Mouse (Mus musculus) ES-Bruce4 (cell line): ENCODE measurements around the gene Tmem262.

Experiments used
- CTCF ChIP-seq: IDR thresholded peaks from one replicate; pipeline ENCODE4 v1.8.1; 2011; ENCODE audit warnings: low read depth, low read length
- EP300 ChIP-seq: IDR thresholded peaks from 2 replicates; pipeline ENCODE4 v1.6.1; 2011; ENCODE audit warnings: low read depth, low read length; ENCODE audit not compliant: insufficient read depth

DNA sequence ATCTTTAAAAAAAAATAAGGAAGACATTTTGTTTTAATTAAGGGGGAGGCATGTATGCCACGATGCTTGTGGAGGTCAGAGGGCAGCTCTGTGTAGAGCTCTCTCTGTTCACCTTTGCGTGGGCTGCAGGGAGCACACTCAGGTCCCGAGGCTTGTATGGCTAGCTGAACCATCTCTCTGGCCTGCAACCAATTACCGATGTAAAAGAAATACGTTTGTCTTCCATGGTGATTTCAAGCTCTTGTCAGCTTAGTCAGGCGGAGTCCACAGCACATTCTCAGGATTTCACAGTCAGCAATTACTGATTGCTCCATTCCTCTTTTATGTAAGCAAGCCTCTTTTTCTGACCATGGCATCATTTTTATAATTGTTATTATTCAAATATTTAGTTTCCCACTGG, 21.4 kb downstream of the Tmem262 start:
- TF ChIP-seq EP300 (no peak), CTCF (no peak)
